Mouse (Mus musculus) frontal cortex, adult (tissue): ENCODE data around the gene Ptch1.
A peak's percentile ranks its signal among the peaks of the same experiment; 100 is the strongest.

Source experiments
- ATAC-seq: cut with Nextera tagmentation; 2 replicates; pipeline ENCODE4 v1.9.2; 2017; ENCODE audit warnings: mild to moderate bottlenecking, moderate library complexity, mixed read lengths; ENCODE audit not compliant: low TSS enrichment

Ptch1 gene

GRCm38 (mm10) chr13:63534981-63535380, 38.4 kb downstream of the Ptch1 start:
- no peak for ATAC-seq

DNA sequence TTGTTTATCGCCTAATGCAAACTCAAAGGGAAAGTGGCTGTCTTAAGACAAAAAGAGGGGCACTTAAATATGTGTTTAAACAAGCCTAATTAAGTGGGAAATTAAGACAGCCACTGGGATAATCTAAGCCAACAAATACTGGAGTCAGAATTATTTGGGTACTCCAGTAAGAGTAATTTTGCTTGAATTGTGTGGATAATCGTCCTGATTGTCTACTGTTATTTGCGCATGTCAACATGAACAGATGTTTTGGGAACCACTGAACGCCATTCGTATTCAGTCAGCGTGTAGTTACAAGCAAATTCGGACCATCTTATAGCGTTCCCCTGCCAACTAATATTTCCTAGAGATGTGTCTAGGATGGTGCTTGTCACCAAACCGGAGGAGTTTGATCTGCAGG, 42.5 kb downstream of the Ptch1 start:
- ATAC-seq = no peak

DNA sequence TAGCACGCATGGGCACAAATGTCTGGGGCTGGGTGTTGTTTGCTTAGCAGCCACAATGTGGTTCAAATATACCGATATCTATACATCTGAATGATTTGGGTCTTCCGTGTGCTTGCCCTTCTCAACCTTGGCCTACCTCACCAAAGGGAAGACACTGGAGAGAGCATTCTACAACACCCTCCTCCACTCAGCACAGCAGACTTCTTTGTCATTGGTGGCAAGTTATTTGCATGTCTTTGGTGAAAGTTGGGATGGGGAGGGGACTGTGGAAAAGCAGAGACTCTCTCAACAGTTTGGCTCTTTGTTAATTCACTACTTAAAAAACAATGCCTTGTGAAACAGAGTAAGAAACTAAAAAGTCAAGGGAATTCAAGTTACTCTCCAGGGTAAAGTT, 43.0 kb downstream of the Ptch1 start:
- no peak for ATAC-seq

GRCm38 (mm10) chr13:63529602-63530370, 43.6 kb downstream of the Ptch1 start:
- ATAC-seq = no peak

- ATAC-seq = no peak
Observed at GRCm38 (mm10) chr13:63528852-63529251, 44.5 kb downstream of the Ptch1 start.

GRCm38 (mm10) chr13:63528164-63528675, 45.2 kb downstream of the Ptch1 start:
- no peak for ATAC-seq

DNA sequence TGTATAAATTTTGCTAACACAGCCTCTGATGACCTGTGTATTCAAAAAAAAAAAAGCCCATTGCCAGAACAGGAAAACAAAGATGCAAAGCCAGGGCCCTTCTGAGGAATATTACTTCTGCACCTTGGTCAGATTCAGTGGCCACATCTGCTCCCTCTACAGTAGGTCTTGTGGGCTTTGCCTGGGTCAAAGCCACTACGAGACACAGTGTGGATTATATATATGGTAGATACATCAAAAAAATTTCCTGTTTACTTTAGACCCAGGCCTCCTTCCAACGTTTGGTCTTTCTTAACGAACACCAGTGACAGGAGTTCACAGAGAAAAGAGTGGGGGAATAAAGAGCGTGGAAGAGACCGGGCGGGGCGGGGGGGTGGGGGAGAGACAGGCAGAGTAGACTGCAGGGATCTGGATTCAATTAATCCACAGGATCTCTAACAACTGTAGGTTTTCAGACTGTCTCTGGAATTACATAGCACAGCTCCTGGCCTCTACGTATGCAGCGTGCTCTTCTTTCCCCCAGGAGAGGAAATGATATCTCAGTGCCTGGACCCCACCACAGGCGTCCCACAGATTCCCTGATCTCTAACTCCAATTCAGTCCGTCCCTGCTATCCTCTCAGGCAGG, 47.7 kb downstream of the Ptch1 start:
- ATAC-seq = no peak

DNA sequence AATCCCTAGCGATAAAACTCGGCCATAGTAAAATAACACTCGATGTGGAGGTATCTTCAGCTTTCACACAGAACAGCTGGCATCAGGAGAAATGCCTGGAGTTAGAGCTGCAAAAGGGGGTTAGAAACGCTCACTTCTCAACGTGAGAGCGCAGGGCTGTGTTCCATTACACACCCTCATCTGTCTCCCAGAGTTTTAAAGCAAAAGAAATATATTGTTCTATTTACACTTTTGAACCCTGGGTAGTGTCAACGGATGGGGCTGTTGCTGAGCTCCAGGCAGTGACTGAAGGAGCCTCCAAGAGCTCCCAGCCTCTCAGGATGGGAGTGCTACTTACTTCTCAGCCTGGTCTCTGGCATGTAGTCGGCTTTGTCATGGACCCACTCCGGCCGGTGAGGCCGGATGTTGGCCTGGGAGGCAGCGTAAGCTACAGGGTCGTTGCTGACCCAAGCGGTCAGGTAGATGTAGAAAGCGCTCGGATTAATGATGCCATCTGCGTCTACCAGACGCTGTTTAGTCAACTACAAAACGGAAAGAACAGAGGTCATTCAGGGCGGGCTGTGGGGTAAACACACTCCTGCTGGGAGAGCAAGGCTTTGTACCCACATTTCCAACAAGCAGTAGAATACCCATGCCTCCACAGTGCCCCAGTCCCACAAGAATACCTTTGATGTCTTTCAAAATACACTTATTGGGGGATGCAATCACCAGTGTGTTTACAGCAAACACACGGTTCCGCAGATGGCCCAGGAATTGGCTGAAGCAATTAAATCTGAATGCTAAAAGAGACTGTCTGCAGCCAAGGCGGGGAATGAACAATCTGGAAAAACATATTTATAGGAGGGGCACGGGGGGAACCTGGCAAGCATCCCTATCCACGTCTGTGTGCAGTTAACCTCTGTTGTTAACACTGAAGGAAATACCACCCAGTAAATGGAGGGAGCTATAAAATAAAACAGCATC, 48.5 kb downstream of the Ptch1 start:
- ATAC-seq = peak; percentile 51

DNA sequence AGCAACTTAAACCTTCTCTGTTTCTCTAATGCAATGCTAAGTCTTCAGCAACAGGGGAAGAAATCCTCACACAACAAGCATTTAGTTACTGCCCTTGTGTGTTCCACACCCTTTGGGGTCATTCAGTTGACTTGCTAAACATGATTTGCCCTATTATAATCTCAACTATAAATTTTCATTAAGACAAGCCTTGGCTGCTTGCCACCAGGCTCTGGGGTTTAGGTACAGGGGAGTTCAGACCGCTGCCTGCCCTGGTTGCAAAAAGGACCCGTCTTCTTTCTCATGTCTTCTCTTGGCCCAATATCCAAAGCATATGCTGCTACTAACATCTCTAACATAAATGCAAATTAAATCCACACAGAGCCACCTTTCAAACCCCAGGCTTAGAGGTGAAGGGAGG, 49.3 kb downstream of the Ptch1 start:
- peak; percentile 11; the same call in 1 of the 2 replicates for ATAC-seq

GRCm38 (mm10) chr13:63522832-63523231, 50.6 kb downstream of the Ptch1 start:
- no peak for ATAC-seq

GRCm38 (mm10) chr13:63520110-63520509, 53.3 kb downstream of the Ptch1 start:
- ATAC-seq = no peak

- ATAC-seq = no peak
Observed at GRCm38 (mm10) chr13:63516535-63516934, 56.9 kb downstream of the Ptch1 start.

- no peak for ATAC-seq
Observed at GRCm38 (mm10) chr13:63515542-63515941, 57.9 kb downstream of the Ptch1 start.

DNA sequence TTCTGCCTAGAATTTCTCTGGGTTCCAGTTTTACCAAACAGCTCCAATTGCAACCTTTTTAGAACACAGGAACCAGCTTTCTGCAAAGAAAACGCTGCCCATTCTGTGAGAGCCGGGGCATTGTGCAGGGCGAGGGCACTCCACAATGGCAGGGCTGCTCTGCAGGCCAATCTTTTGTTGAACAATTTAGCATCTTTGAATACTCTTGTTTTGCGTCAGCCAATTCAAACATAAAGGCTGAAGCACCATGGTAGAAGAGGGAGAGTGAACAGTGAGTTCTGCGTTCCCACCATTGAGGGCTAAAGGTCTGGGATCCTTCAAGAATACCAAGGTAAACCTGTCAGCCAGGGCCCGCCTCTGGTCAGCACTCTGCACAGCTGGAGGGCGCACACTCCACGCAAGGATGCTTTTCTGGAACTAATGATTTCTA, 58.5 kb downstream of the Ptch1 start:
- ATAC-seq = no peak

- ATAC-seq = no peak
Observed at GRCm38 (mm10) chr13:63513374-63514098, 59.9 kb downstream of the Ptch1 start.

DNA sequence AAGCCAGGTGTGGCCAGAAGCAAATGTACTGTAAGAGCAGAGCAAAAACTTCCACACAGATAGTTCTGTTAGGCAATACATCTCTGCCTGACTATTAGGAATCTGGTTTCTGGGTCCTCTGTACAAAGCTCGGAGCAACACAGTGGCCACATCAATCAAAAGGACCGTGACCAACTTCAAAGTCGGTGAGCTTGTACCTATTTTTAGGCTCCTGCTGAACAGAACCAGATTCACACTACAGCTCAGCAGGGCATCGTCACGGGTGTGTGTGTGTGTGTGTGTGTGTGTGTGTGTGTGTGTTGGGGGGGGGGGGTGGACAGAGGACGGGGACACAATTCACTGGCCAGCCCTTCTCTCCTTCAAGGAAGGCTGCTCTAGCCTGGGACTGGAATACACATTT, 61.0 kb downstream of the Ptch1 start:
- no peak for ATAC-seq

GRCm38 (mm10) chr13:63507821-63508220, 65.6 kb downstream of the Ptch1 start:
- ATAC-seq = no peak

- no peak for ATAC-seq
Observed at GRCm38 (mm10) chr13:63507001-63507556, 66.3 kb downstream of the Ptch1 start.

DNA sequence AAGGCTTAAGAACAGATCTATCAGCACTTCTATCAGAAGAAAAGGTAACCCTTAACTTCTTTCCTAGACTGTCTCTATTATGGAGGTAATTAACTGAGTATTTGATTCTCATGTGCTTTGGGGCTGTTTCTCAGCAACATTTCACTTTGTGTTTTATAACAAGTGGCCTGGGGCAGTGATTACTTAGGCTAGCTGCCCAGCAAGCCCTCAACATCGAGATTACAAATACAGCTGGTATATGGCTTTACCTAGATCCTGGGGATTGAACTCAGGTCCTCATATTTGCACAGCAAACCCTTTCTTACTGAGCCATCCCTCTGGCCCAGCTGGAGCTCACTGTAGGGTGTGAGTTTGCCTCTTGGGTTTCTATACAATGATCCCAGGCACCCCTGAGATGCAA, 67.0 kb downstream of the Ptch1 start:
- no peak for ATAC-seq

DNA sequence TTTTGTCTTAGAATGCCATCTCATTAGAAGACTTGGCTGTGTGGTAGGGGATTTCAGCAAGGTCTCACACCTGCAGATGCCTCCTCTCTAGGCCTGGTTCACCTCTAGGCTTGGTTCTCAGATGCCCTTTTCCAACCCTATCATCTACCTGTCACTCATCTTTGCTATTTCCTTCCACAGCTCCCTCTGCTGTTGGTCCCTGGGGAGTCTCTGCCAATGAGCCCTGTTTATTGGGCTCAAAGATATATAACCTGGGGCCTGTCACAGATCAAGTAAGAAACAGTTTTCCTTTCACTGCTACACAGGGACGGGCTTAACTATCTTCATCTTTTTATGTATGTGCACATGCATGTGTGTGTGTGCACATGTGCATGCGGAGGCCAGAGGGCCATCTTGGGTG, 71.0 kb downstream of the Ptch1 start:
- no peak for ATAC-seq

GRCm38 (mm10) chr13:63499489-63499888, 73.9 kb downstream of the Ptch1 start:
- no peak for ATAC-seq
